Mouse (Mus musculus): Measurements from ENCODE around the gene 6030468B19Rik. TPM values are rescaled to one million over a fixed set of nuclear protein-coding genes. Genes with fewer than 3 reads are reported as not detected.
"Not testable (repeated sequence)": the region's sequence is repeated elsewhere in the genome, so short reads cannot be mapped to it uniquely, and the experiment has no call there.

The 6030468B19Rik gene
- total RNA-seq, 2 experiments from 2014 or later, result 23.8 to 82.6 TPM

GRCm38 (mm10) chr11:117799174-117799573, 1.7 kb downstream of the 6030468B19Rik start:
- ATAC-seq (replicated peaks; ENCODE audit: low FRiP score, poor library complexity, severe bottlenecking), result no peak

- no peak for ATAC-seq (replicated peaks; ENCODE audit: low FRiP score, poor library complexity, severe bottlenecking)
Observed at GRCm38 (mm10) chr11:117800038-117800437, 2.6 kb downstream of the 6030468B19Rik start.

- ATAC-seq (replicated peaks; ENCODE audit: low FRiP score, poor library complexity, severe bottlenecking), result no peak
Observed at GRCm38 (mm10) chr11:117801650-117802049, 4.2 kb downstream of the 6030468B19Rik start.

GRCm38 (mm10) chr11:117803166-117803688, 5.8 kb downstream of the 6030468B19Rik start:
- ATAC-seq (replicated peaks; ENCODE audit: low FRiP score, poor library complexity, severe bottlenecking), result no peak

- ATAC-seq (replicated peaks; ENCODE audit: low FRiP score, poor library complexity, severe bottlenecking), result no peak
Observed at GRCm38 (mm10) chr11:117806781-117807180, 9.3 kb downstream of the 6030468B19Rik start.

- ATAC-seq (replicated peaks; ENCODE audit: low FRiP score, poor library complexity, severe bottlenecking), result peak; percentile 62
Observed at GRCm38 (mm10) chr11:117809407-117810311, 12.2 kb downstream of the 6030468B19Rik start, which contains the start of the genes Gm20708 and Syngr2. TSS of gene Gm20708 (plus strand) at chr11:117809668. TSS of gene Syngr2 (plus strand) at chr11:117809668.

GRCm38 (mm10) chr11:117810401-117811046, 13.1 kb downstream of the 6030468B19Rik start:
- peak; percentile 78 for ATAC-seq (replicated peaks; ENCODE audit: low FRiP score, poor library complexity, severe bottlenecking)

- no peak for ATAC-seq (replicated peaks; ENCODE audit: low FRiP score, poor library complexity, severe bottlenecking)
Observed at GRCm38 (mm10) chr11:117813867-117814266, 16.4 kb downstream of the 6030468B19Rik start.

- no peak for ATAC-seq (replicated peaks; ENCODE audit: low FRiP score, poor library complexity, severe bottlenecking)
Observed at GRCm38 (mm10) chr11:117814704-117815366, 17.4 kb downstream of the 6030468B19Rik start.

GRCm38 (mm10) chr11:117815850-117816249, 18.4 kb downstream of the 6030468B19Rik start:
- not testable (repeated sequence) for ATAC-seq (replicated peaks; ENCODE audit: low FRiP score, poor library complexity, severe bottlenecking)

GRCm38 (mm10) chr11:117816389-117816996, 19.0 kb downstream of the 6030468B19Rik start:
- no peak for ATAC-seq (replicated peaks; ENCODE audit: low FRiP score, poor library complexity, severe bottlenecking)

GRCm38 (mm10) chr11:117819095-117819494, 21.6 kb downstream of the 6030468B19Rik start:
- ATAC-seq (replicated peaks; ENCODE audit: low FRiP score, poor library complexity, severe bottlenecking), result no peak

- ATAC-seq (replicated peaks; ENCODE audit: low FRiP score, poor library complexity, severe bottlenecking), result no peak
Observed at GRCm38 (mm10) chr11:117820173-117820572, 22.7 kb downstream of the 6030468B19Rik start.

- no peak for ATAC-seq (replicated peaks; ENCODE audit: low FRiP score, poor library complexity, severe bottlenecking)
Observed at GRCm38 (mm10) chr11:117821868-117822267, 24.4 kb downstream of the 6030468B19Rik start.

- no peak for ATAC-seq (replicated peaks; ENCODE audit: low FRiP score, poor library complexity, severe bottlenecking)
Observed at GRCm38 (mm10) chr11:117822728-117823241, 25.3 kb downstream of the 6030468B19Rik start.

- no peak for ATAC-seq (replicated peaks; ENCODE audit: low FRiP score, poor library complexity, severe bottlenecking)
Observed at GRCm38 (mm10) chr11:117823411-117823810, 26.0 kb downstream of the 6030468B19Rik start.

GRCm38 (mm10) chr11:117824060-117824969, 26.9 kb downstream of the 6030468B19Rik start:
- ATAC-seq (replicated peaks; ENCODE audit: low FRiP score, poor library complexity, severe bottlenecking), result peak; percentile 43
